Mouse (Mus musculus): ENCODE data around the gene Wscd2.

Wscd2 gene

GRCm38 (mm10) chr5:113541196-113541595 is 51.1 kb downstream of the Wscd2 start:
- no peak for DNase-seq

- no peak for DNase-seq
These were observed 52.8 kb downstream of the Wscd2 start for GRCm38 (mm10) chr5:113542885-113543476.

- no peak for DNase-seq
These were observed 58.0 kb downstream of the Wscd2 start for GRCm38 (mm10) chr5:113547949-113548700.

- no peak for DNase-seq
These were observed 60.1 kb downstream of the Wscd2 start for GRCm38 (mm10) chr5:113550249-113550648.

GRCm38 (mm10) chr5:113550759-113551158 is 60.6 kb downstream of the Wscd2 start:
- no peak for DNase-seq

GRCm38 (mm10) chr5:113553402-113553897 is 63.3 kb downstream of the Wscd2 start:
- no peak for DNase-seq

GRCm38 (mm10) chr5:113554095-113554494 is 64.0 kb downstream of the Wscd2 start:
- no peak for DNase-seq

GRCm38 (mm10) chr5:113554571-113554970 is 64.4 kb downstream of the Wscd2 start:
- DNase-seq: no peak

GRCm38 (mm10) chr5:113555684-113556083 is 65.6 kb downstream of the Wscd2 start:
- DNase-seq: no peak

- DNase-seq: no peak
These were observed 67.9 kb downstream of the Wscd2 start for GRCm38 (mm10) chr5:113558065-113558464.

GRCm38 (mm10) chr5:113559627-113560026 is 69.5 kb downstream of the Wscd2 start:
- DNase-seq: no peak

GRCm38 (mm10) chr5:113564463-113564862 is 74.3 kb downstream of the Wscd2 start:
- DNase-seq: no peak

GRCm38 (mm10) chr5:113565101-113565854 is 75.1 kb downstream of the Wscd2 start:
- no peak for DNase-seq

- no peak for DNase-seq
These were observed 75.7 kb downstream of the Wscd2 start for GRCm38 (mm10) chr5:113565858-113566257.

- no peak for DNase-seq
These were observed 80.1 kb downstream of the Wscd2 start for GRCm38 (mm10) chr5:113570056-113570717.

GRCm38 (mm10) chr5:113577555-113577954 is 87.4 kb downstream of the Wscd2 start:
- no peak for DNase-seq

- DNase-seq: no peak
These were observed 88.3 kb downstream of the Wscd2 start for GRCm38 (mm10) chr5:113578428-113578827.

- DNase-seq: no peak
These were observed 89.0 kb downstream of the Wscd2 start for GRCm38 (mm10) chr5:113579128-113579527.

- no peak for DNase-seq
These were observed 90.1 kb downstream of the Wscd2 start for GRCm38 (mm10) chr5:113580248-113580647.

- no peak for DNase-seq
These were observed 90.7 kb downstream of the Wscd2 start for GRCm38 (mm10) chr5:113580801-113581200.

GRCm38 (mm10) chr5:113583424-113584162 is 93.5 kb downstream of the Wscd2 start:
- DNase-seq: no peak

GRCm38 (mm10) chr5:113584439-113584838 is 94.3 kb downstream of the Wscd2 start:
- DNase-seq: no peak
